Mouse (Mus musculus) MEL (cell line): Measurements from ENCODE around the gene Ephb2. TPM values are rescaled to one million over a fixed set of nuclear protein-coding genes. Genes with fewer than 3 reads are reported as not detected.

Experiments used
- DNase-seq: peaks from one replicate; pipeline ENCODE4 v3.0.0; 2011; ENCODE audit warnings: low read depth, low spot score
- H3K27ac ChIP-seq: 2 replicates; pipeline ENCODE4 v1.5.1; 2012; ENCODE audit warnings: low read depth, mild to moderate bottlenecking, control low read depth, low read length, moderate library complexity; ENCODE audit not compliant: control insufficient read depth
- H3K27me3 ChIP-seq, 2 experiments: fragments of 150-350 bp in 1 of 2; sonication (generic) in 1 of 2; 2 replicates each; pipeline ENCODE4 v1.6.1; 2012; ENCODE audit warnings: low read length in 2 of 2, mild to moderate bottlenecking in 2 of 2, improper control_type of control experiment in 1 of 2, moderate library complexity in 1 of 2; ENCODE audit not compliant: insufficient read depth in 2 of 2, control insufficient read depth in 1 of 2
- H3K36me3 ChIP-seq, 2 experiments: 2 replicates each; pipeline ENCODE4 v1.6.1; 2012 to 2014; ENCODE audit warnings: low read length in 2 of 2, improper control_type of control experiment in 1 of 2, inconsistent platforms in 1 of 2, mild to moderate bottlenecking in 1 of 2; ENCODE audit not compliant: insufficient read depth in 2 of 2, control insufficient read depth in 1 of 2
- H3K4me1 ChIP-seq, 2 experiments: fragments of 150-350 bp in 1 of 2; sonication (generic) in 1 of 2; 2 replicates each; pipeline ENCODE4 v1.6.1; 2012; ENCODE audit warnings: low read length in 2 of 2, improper control_type of control experiment in 1 of 2, mild to moderate bottlenecking in 1 of 2; ENCODE audit not compliant: insufficient read depth in 2 of 2, control insufficient read depth in 1 of 2
- H3K4me3 ChIP-seq, 2 experiments: fragments of 150-350 bp in 1 of 2; sonication (generic) in 1 of 2; 2 replicates each; pipeline ENCODE4 v1.5.1; 2012; ENCODE audit warnings: low read depth in 2 of 2, low read length in 2 of 2, mild to moderate bottlenecking in 2 of 2, moderate library complexity in 2 of 2, control low read depth in 1 of 2, improper control_type of control experiment in 1 of 2; ENCODE audit not compliant: control insufficient read depth in 1 of 2, insufficient read depth in 1 of 2
- H3K79me2 ChIP-seq: 2 replicates; pipeline ENCODE4 v1.6.1; 2012; ENCODE audit warnings: mild to moderate bottlenecking, low read length, moderate library complexity; ENCODE audit not compliant: control insufficient read depth, poor library complexity, insufficient read depth
- H3K9ac ChIP-seq: 2 replicates; pipeline ENCODE4 v1.6.1; 2012; ENCODE audit warnings: low read depth, mild to moderate bottlenecking, control low read depth, low read length, moderate library complexity; ENCODE audit not compliant: control insufficient read depth, poor library complexity, severe bottlenecking
- H3K9me3 ChIP-seq: fragments of 150-350 bp; sonication (generic); replicated peaks from 2 replicates; pipeline ENCODE4 v1.6.1; 2012; ENCODE audit warnings: mild to moderate bottlenecking, low read length, improper control_type of control experiment, moderate library complexity; ENCODE audit not compliant: insufficient read depth
- BHLHE40 ChIP-seq: IDR thresholded peaks from 2 replicates; pipeline ENCODE4 v1.6.1; 2012; ENCODE audit warnings: low read depth, mild to moderate bottlenecking, inconsistent platforms, low read length, improper control_type of control experiment, borderline replicate concordance
- CHD1 ChIP-seq: IDR thresholded peaks from 2 replicates; pipeline ENCODE4 v1.6.1; 2012; ENCODE audit warnings: low read depth, mild to moderate bottlenecking, inconsistent platforms, low read length, improper control_type of control experiment
- CTCF ChIP-seq, 3 experiments: IDR thresholded peaks in 2 of 3; conservative IDR thresholded peaks in 1 of 3; 2 replicates each; pipeline ENCODE4 v1.5.1; 2011 to 2012; ENCODE audit warnings: low read length in 3 of 3, low read depth in 2 of 3, mild to moderate bottlenecking in 2 of 3, improper control_type of control experiment in 1 of 3, inconsistent platforms in 1 of 3, mixed read lengths in 1 of 3, moderate library complexity in 1 of 3; ENCODE audit not compliant: control insufficient read depth in 1 of 3, insufficient read depth in 1 of 3, poor library complexity in 1 of 3, severe bottlenecking in 1 of 3
- ELF1 ChIP-seq: IDR thresholded peaks from 2 replicates; pipeline ENCODE4 v1.6.1; 2014; ENCODE audit warnings: low read depth, mild to moderate bottlenecking, inconsistent platforms, low read length, improper control_type of control experiment, moderate library complexity
- EP300 ChIP-seq, 2 experiments: IDR thresholded peaks; 2 replicates each; pipeline ENCODE4 v1.6.1; 2011; ENCODE audit warnings: improper control_type of control experiment in 2 of 2, low read length in 2 of 2, low read depth in 1 of 2, mild to moderate bottlenecking in 1 of 2
- GABPA ChIP-seq: IDR thresholded peaks from 2 replicates; pipeline ENCODE4 v1.6.1; 2012; ENCODE audit warnings: low read depth, mild to moderate bottlenecking, inconsistent platforms, low read length, improper control_type of control experiment, moderate library complexity
- HCFC1 ChIP-seq: IDR thresholded peaks from 2 replicates; pipeline ENCODE4 v1.6.1; 2012; ENCODE audit warnings: low read depth, mild to moderate bottlenecking, inconsistent platforms, low read length, improper control_type of control experiment, moderate library complexity
- KAT2A ChIP-seq: conservative IDR thresholded peaks from 2 replicates; pipeline ENCODE4 v1.6.1; 2012; ENCODE audit warnings: low read depth, low read length, improper control_type of control experiment, inconsistent platforms
- MAZ ChIP-seq: IDR thresholded peaks from 2 replicates; pipeline ENCODE4 v1.6.1; 2012; ENCODE audit warnings: low read depth, mild to moderate bottlenecking, inconsistent platforms, low read length, improper control_type of control experiment
- MYB ChIP-seq: IDR thresholded peaks from 2 replicates; pipeline ENCODE4 v1.6.1; 2011; ENCODE audit warnings: mild to moderate bottlenecking, low read depth, low read length, improper control_type of control experiment
- MYC ChIP-seq: IDR thresholded peaks from 2 replicates; pipeline ENCODE4 v1.6.1; 2011; ENCODE audit warnings: low read depth, mild to moderate bottlenecking, low read length, improper control_type of control experiment, moderate library complexity
- NELFE ChIP-seq: IDR thresholded peaks from 2 replicates; pipeline ENCODE4 v1.6.1; 2011; ENCODE audit warnings: low read depth, low read length, improper control_type of control experiment
- POLR2A ChIP-seq, 2 experiments: IDR thresholded peaks; 2 replicates each; pipeline ENCODE4 v1.6.1; 2011 to 2012; ENCODE audit warnings: low read length in 2 of 2, mild to moderate bottlenecking in 2 of 2, control low read depth in 1 of 2, improper control_type of control experiment in 1 of 2, low read depth in 1 of 2, moderate library complexity in 1 of 2; ENCODE audit not compliant: control insufficient read depth in 1 of 2, insufficient read depth in 1 of 2, poor library complexity in 1 of 2
- POLR2AphosphoS2 ChIP-seq: IDR thresholded peaks from 2 replicates; pipeline ENCODE4 v1.6.1; 2011; ENCODE audit warnings: low read length, improper control_type of control experiment
- POLR2AphosphoS5 ChIP-seq: IDR thresholded peaks from 2 replicates; pipeline ENCODE4 v1.6.1; 2012; ENCODE audit warnings: low read depth, borderline replicate concordance, mild to moderate bottlenecking, inconsistent platforms, low read length, moderate library complexity, mixed read lengths
- SIN3A ChIP-seq: IDR thresholded peaks from 2 replicates; pipeline ENCODE4 v1.6.1; 2012; ENCODE audit warnings: low read length, improper control_type of control experiment, inconsistent platforms
- SMC3 ChIP-seq: IDR thresholded peaks from 2 replicates; pipeline ENCODE4 v1.6.1; 2011; ENCODE audit warnings: low read depth, low read length, improper control_type of control experiment
- TAL1 ChIP-seq: IDR thresholded peaks from 2 replicates; pipeline ENCODE4 v1.6.1; 2012; ENCODE audit warnings: mild to moderate bottlenecking, inconsistent platforms, low read length, moderate library complexity, mixed read lengths
- UBTF ChIP-seq: IDR thresholded peaks from 2 replicates; pipeline ENCODE4 v1.6.1; 2012; ENCODE audit warnings: low read depth, mild to moderate bottlenecking, inconsistent platforms, low read length, improper control_type of control experiment, moderate library complexity, borderline replicate concordance; ENCODE audit not compliant: insufficient read depth
- USF1 ChIP-seq: IDR thresholded peaks from 2 replicates; pipeline ENCODE4 v1.6.1; 2014; ENCODE audit warnings: low read depth, mild to moderate bottlenecking, inconsistent platforms, low read length, improper control_type of control experiment, moderate library complexity
- ZC3H11A ChIP-seq: IDR thresholded peaks from 2 replicates; pipeline ENCODE4 v1.6.1; 2012; ENCODE audit warnings: low read depth, mild to moderate bottlenecking, inconsistent platforms, low read length, improper control_type of control experiment
- ZKSCAN1 ChIP-seq: IDR thresholded peaks from 2 replicates; pipeline ENCODE4 v1.6.1; 2012; ENCODE audit warnings: low read depth, mild to moderate bottlenecking, inconsistent platforms, low read length, improper control_type of control experiment, moderate library complexity
- ZMIZ1 ChIP-seq: IDR thresholded peaks from 2 replicates; pipeline ENCODE4 v1.6.1; 2012; ENCODE audit warnings: low read depth, mild to moderate bottlenecking, inconsistent platforms, low read length, improper control_type of control experiment, moderate library complexity
- ZNF384 ChIP-seq: IDR thresholded peaks from 2 replicates; pipeline ENCODE4 v1.6.1; 2012; ENCODE audit warnings: low read depth, mild to moderate bottlenecking, inconsistent platforms, low read length, improper control_type of control experiment
- polyA plus RNA-seq, 2 experiments: library from polyadenylated mRNA; stranded (reverse) in 1 of 2; unstranded in 1 of 2; fragments of >175 nt in 1 of 2; fragments of >200 nt in 1 of 2; gene quantifications; 2 replicates each; pipeline versions ENCODE4 v1.2.1 to v1.2.4; 2012; ENCODE audit warnings: low replicate concordance in 2 of 2, low read depth in 1 of 2; ENCODE audit not compliant: insufficient read length in 2 of 2, insufficient read depth in 1 of 2, missing spikeins in 1 of 2
- total RNA-seq: library from RNA; depleted of rRNA; stranded (reverse); fragments of 300-350 nt; gene quantifications from 2 replicates; pipeline ENCODE4 v1.2.3, GENCODE M21; 2012

The Ephb2 gene
- total and polyA plus RNA-seq, 3 experiments: 1.9 to 4.1 TPM; not detected in 1

DNA sequence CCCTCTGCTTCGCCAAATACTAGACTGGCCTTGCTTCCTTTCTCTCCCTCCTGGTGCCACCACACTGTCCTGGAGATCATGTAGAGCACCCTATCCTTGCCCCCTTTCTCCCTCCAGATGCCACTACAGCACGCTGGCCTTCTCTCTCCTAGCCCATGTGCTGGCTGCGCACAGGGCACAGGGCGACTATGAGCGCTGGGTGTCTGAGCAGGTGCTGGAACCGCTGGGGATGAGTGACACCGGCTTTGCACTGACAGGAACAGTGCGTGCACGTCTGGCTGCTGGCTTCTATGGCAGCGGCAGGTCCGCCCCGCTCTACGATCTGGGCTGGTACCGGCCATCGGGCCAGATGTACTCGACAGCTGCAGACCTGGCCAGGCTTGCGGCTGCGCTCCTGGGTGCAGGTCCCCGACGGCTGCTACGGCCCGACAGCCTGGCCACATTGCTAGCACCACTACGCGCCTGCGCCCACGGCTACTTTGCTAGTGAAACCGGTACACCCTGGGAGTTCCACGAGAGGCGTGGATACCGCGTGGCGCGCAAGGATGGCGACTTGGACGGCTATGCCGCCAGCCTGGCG is 198.7 kb downstream of the Ephb2 start:
- H3K36me3 ChIP-seq: no peaks in the 10 kb centered on the region
- DNase-seq: no peak
- H3K9me3 ChIP-seq: no peaks in the 10 kb centered on the region
- H3K79me2 ChIP-seq: no peaks in the 10 kb centered on the region
- no peak overlapping the region for H3K27ac ChIP-seq
- no peaks in the 10 kb centered on the region for H3K4me1 ChIP-seq
- peaks cover 0 to 4% of the 10 kb centered on the region in 2 experiments; a peak in 3 of 4 replicates for H3K27me3 ChIP-seq
- H3K9ac ChIP-seq: no peak overlapping the region
- TF ChIP-seq KAT2A: no peak
- TF ChIP-seq CTCF (IDR thresholded peaks at IDR 0.05 in 2 of 3, conservative IDR thresholded peaks at IDR 0.05 in 1 of 3; ENCODE audit: control insufficient read depth in 1 of 3, insufficient read depth in 1 of 3, low read depth in 2 of 3, low read length in 3 of 3, poor library complexity in 1 of 3, severe bottlenecking in 1 of 3): no peak
- no peak for TF ChIP-seq ZC3H11A
- no peak for TF ChIP-seq MAZ
- no peak for TF ChIP-seq TAL1
- no peak for TF ChIP-seq POLR2AphosphoS2
- TF ChIP-seq UBTF: no peak
- no peak for TF ChIP-seq ZMIZ1
- TF ChIP-seq SIN3A: no peak
- no peak for TF ChIP-seq EP300 (IDR thresholded peaks at IDR 0.05; ENCODE audit: low read depth in 1 of 2, low read length in 2 of 2)
- no peak for TF ChIP-seq ZKSCAN1
- no peak overlapping the region for H3K4me3 ChIP-seq

GRCm38 (mm10) chr4:136636511-136636910 is 199.3 kb downstream of the Ephb2 start:
- Histone ChIP-seq H3K27me3 (peaks cover 0 to 4% of the 10 kb centered on the region in 2 experiments; a peak in 3 of 4 replicates), H3K79me2 (no peaks in the 10 kb centered on the region), H3K4me1 (no peaks in the 10 kb centered on the region), H3K36me3 (no peaks in the 10 kb centered on the region), H3K9me3 (no peaks in the 10 kb centered on the region), H3K27ac (no peak overlapping the region), H3K4me3 (no peak overlapping the region)
- TF ChIP-seq ZMIZ1: no peak
- TF ChIP-seq POLR2A (IDR thresholded peaks at IDR 0.05; ENCODE audit: control insufficient read depth in 1 of 2, insufficient read depth in 1 of 2, low read depth in 1 of 2, low read length in 2 of 2, poor library complexity in 1 of 2): no peak
- no peak for TF ChIP-seq CHD1
- TF ChIP-seq ZKSCAN1: no peak
- TF ChIP-seq BHLHE40: no peak
- no peak for TF ChIP-seq SIN3A
- TF ChIP-seq NELFE: no peak
- no peak for TF ChIP-seq ELF1
- TF ChIP-seq MAZ: no peak
- TF ChIP-seq ZNF384: no peak
- TF ChIP-seq GABPA: no peak
- TF ChIP-seq TAL1: no peak
- TF ChIP-seq CTCF (IDR thresholded peaks at IDR 0.05 in 2 of 3, conservative IDR thresholded peaks at IDR 0.05 in 1 of 3; ENCODE audit: control insufficient read depth in 1 of 3, insufficient read depth in 1 of 3, low read depth in 2 of 3, low read length in 3 of 3, poor library complexity in 1 of 3, severe bottlenecking in 1 of 3): no peak
- TF ChIP-seq SMC3: no peak
- TF ChIP-seq POLR2AphosphoS5: no peak
- no peak for TF ChIP-seq HCFC1
- no peak for TF ChIP-seq MYB
- TF ChIP-seq MYC: no peak
- TF ChIP-seq USF1: no peak
- TF ChIP-seq, all 39 proteins: peak for 0
- no peak overlapping the region for H3K9ac ChIP-seq
- no peak for DNase-seq
